Mouse (Mus musculus): Measurements from ENCODE around the gene Pdcd1lg2.

- TF ChIP-seq POLR2A (IDR thresholded peaks at IDR 0.05; ENCODE audit: insufficient read length, low read depth) (no peak), MYOD1 (IDR thresholded peaks at IDR 0.05; ENCODE audit: control insufficient read depth in 1 of 3, insufficient read length in 2 of 3, low read depth in 2 of 3) (no peak), TCF12 (IDR thresholded peaks at IDR 0.05; ENCODE audit: insufficient read depth, poor library complexity, severe bottlenecking) (no peak), USF1 (IDR thresholded peaks at IDR 0.05; ENCODE audit: low read depth) (no peak), MYOG (IDR thresholded peaks at IDR 0.05; ENCODE audit: control insufficient read depth in 1 of 3, insufficient read depth in 1 of 3, insufficient read length in 2 of 3, low read depth in 2 of 3) (no peak), POLR2AphosphoS2 (IDR thresholded peaks at IDR 0.05; ENCODE audit: insufficient read length, low read depth) (no peak), E2F4 (IDR thresholded peaks at IDR 0.05; ENCODE audit: insufficient read depth) (no peak)
These were observed 102.5 kb downstream of the Pdcd1lg2 start for GRCm38 (mm10) chr19:29513111-29513766.
